Mouse (Mus musculus): ENCODE measurements around the gene Rps26.

Rps26 gene

GRCm38 (mm10) chr10:128602470-128603128, 23.9 kb downstream of the Rps26 start:
- DNase-seq (ENCODE audit: low spot score) = no peak

- DNase-seq (ENCODE audit: low spot score) = no peak
These were observed 25.0 kb downstream of the Rps26 start for GRCm38 (mm10) chr10:128601499-128601898.

GRCm38 (mm10) chr10:128598476-128598875, 28.1 kb downstream of the Rps26 start:
- DNase-seq (ENCODE audit: low spot score) = no peak

GRCm38 (mm10) chr10:128592797-128593196, 33.8 kb downstream of the Rps26 start:
- no peak for DNase-seq (ENCODE audit: low spot score)

- DNase-seq (ENCODE audit: low spot score) = no peak
These were observed 35.1 kb downstream of the Rps26 start for GRCm38 (mm10) chr10:128591436-128591835.

GRCm38 (mm10) chr10:128590193-128590690, 36.3 kb downstream of the Rps26 start:
- DNase-seq (ENCODE audit: low spot score) = peak; percentile 33

GRCm38 (mm10) chr10:128589464-128590192, 36.9 kb downstream of the Rps26 start, which contains the start of gene Erbb3:
Erbb3 (minus strand) TSS chr10:128589652.
- peak; percentile 17 for DNase-seq (ENCODE audit: low spot score)

- no peak for DNase-seq (ENCODE audit: low spot score)
These were observed 37.6 kb downstream of the Rps26 start for GRCm38 (mm10) chr10:128588775-128589463.

GRCm38 (mm10) chr10:128588136-128588535, 38.4 kb downstream of the Rps26 start:
- no peak for DNase-seq (ENCODE audit: low spot score)

GRCm38 (mm10) chr10:128587697-128588096, 38.9 kb downstream of the Rps26 start:
- no peak for DNase-seq (ENCODE audit: low spot score)

- no peak for DNase-seq (ENCODE audit: low spot score)
These were observed 39.4 kb downstream of the Rps26 start for GRCm38 (mm10) chr10:128587120-128587519.

GRCm38 (mm10) chr10:128586546-128586945, 40.0 kb downstream of the Rps26 start:
- no peak for DNase-seq (ENCODE audit: low spot score)

GRCm38 (mm10) chr10:128584386-128584785, 42.2 kb downstream of the Rps26 start:
- no peak for DNase-seq (ENCODE audit: low spot score)

- DNase-seq (ENCODE audit: low spot score) = no peak
These were observed 42.9 kb downstream of the Rps26 start for GRCm38 (mm10) chr10:128583644-128584043.

- no peak for DNase-seq (ENCODE audit: low spot score)
These were observed 46.8 kb downstream of the Rps26 start for GRCm38 (mm10) chr10:128579731-128580130.

GRCm38 (mm10) chr10:128579298-128579697, 47.2 kb downstream of the Rps26 start:
- DNase-seq (ENCODE audit: low spot score) = no peak

- no peak for DNase-seq (ENCODE audit: low spot score)
These were observed 48.2 kb downstream of the Rps26 start for GRCm38 (mm10) chr10:128578330-128578729.

GRCm38 (mm10) chr10:128575063-128575462, 51.5 kb downstream of the Rps26 start:
- peak; percentile 32 for DNase-seq (ENCODE audit: low spot score)
